Mouse (Mus musculus): ENCODE measurements around the gene Pef1.

- TF ChIP-seq CTCF (IDR thresholded peaks at IDR 0.05; ENCODE audit: extremely low read depth, insufficient read depth, insufficient read length, insufficient replicate concordance) = no peak
- no peak for TF ChIP-seq POLR2A (IDR thresholded peaks at IDR 0.05; ENCODE audit: low read depth, low read length)
These were observed 7.7 kb downstream of the Pef1 start for GRCm38 (mm10) chr4:130110091-130110490.

All from spleen, adult 2 months (tissue).